Mouse (Mus musculus) hindbrain, embryonic 12.5 days (tissue): ENCODE measurements around the gene Fam234a. TPM values are rescaled to one million over a fixed set of nuclear protein-coding genes. Genes with fewer than 3 reads are reported as not detected.
"Not testable (repeated sequence)": the region's sequence is repeated elsewhere in the genome, so short reads cannot be mapped to it uniquely, and the experiment has no call there.

Experiments
- ATAC-seq: fragments of 200-750 bp; cut with Nextera tagmentation; 2 replicates; pipeline ENCODE4 v1.8.0; 2017; ENCODE audit warnings: moderate TSS enrichment; ENCODE audit not compliant: low FRiP score
- H3K27ac ChIP-seq: fragments of 300-500 bp; sonication (generic); 2 replicates; pipeline ENCODE4 v1.5.1; 2016; ENCODE audit warnings: mild to moderate bottlenecking
- H3K27me3 ChIP-seq: fragments of 300-500 bp; sonication (generic); 2 replicates; pipeline ENCODE4 v1.6.1; 2016; ENCODE audit warnings: mild to moderate bottlenecking
- H3K36me3 ChIP-seq: fragments of 300-500 bp; sonication (generic); 2 replicates; pipeline ENCODE4 v1.6.1; 2016; ENCODE audit warnings: mild to moderate bottlenecking
- H3K4me1 ChIP-seq: fragments of 300-500 bp; sonication (generic); 2 replicates; pipeline ENCODE4 v1.6.1; 2016
- H3K4me2 ChIP-seq: fragments of 300-500 bp; sonication (generic); replicated peaks from 2 replicates; pipeline ENCODE4 v1.6.1; 2016; ENCODE audit warnings: mild to moderate bottlenecking
- H3K4me3 ChIP-seq: fragments of 300-500 bp; sonication (generic); 2 replicates; pipeline ENCODE4 v1.5.1; 2016; ENCODE audit warnings: mild to moderate bottlenecking
- H3K9ac ChIP-seq: fragments of 300-500 bp; sonication (generic); 2 replicates; pipeline ENCODE4 v1.6.1; 2016; ENCODE audit warnings: mild to moderate bottlenecking, moderate library complexity
- H3K9me3 ChIP-seq: fragments of 300-500 bp; sonication (generic); replicated peaks from 2 replicates; pipeline ENCODE4 v1.6.1; 2016; ENCODE audit warnings: mild to moderate bottlenecking
- WGBS: fragments of 180-500 bp; shearing (Covaris S2); methylation state at CpG from one replicate; pipeline ENCODE4 v1.1.7; 2016; 5-methylcytosine and 5-hydroxymethylcytosine counted together
- polyA plus RNA-seq: library from polyadenylated mRNA; unstranded; fragments of >200 nt; fragmentation: Nextera tagmentation; extraction: Ambion mirVana; gene quantifications from 2 replicates; pipeline ENCODE4 v1.2.1, GENCODE M21; 2016

Fam234a gene
- 34.5 and 37.9 TPM in 2 replicates for polyA plus RNA-seq

- 9% methylated on average over 30 of the region's 33 CpGs for WGBS
- Histone ChIP-seq H3K4me3 (peak within 1 kb of the TSS; percentile 75), H3K27ac (peak within 1 kb of the TSS; percentile 72), H3K4me1 (peaks cover 13% of the 10 kb centered on the region), H3K9me3 (no peaks in the 10 kb centered on the region), H3K36me3 (no peaks in the 10 kb centered on the region), H3K4me2 (peak within 1 kb of the TSS; percentile 85), H3K27me3 (no peaks in the 10 kb centered on the region), H3K9ac (peak within 1 kb of the TSS; percentile 72)
- ATAC-seq, result peak; percentile 97
These were observed at the start of gene Fam234a for GRCm38 (mm10) chr17:26244101-26244841. Fam234a (minus strand) TSS chr17:26244242.

DNA sequence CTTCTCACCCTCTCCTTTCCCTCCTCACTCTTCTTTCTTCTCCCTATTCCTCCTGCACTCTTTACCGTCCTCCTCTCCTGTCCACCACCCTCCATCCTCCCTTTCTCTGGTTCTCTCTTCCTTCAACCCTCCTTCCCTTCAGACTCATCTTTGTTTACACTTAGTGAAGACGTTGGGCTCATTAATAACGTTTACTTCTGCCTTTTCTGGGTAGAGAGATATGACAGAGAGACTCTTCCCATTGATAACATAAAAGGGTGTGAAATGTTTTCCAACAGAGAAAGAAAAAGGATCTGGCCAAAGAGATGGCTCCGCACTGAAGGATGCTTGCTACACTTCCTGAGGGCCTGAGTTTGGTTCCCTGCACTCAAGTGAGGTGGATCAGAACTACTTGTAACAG lies 45.4 kb upstream of the Fam234a start:
- no peak overlapping the region for H3K27ac ChIP-seq
- H3K9ac ChIP-seq, result no peak overlapping the region
- H3K36me3 ChIP-seq, result peaks cover 71% of the 10 kb centered on the region
- H3K4me2 ChIP-seq, result no peak overlapping the region
- H3K27me3 ChIP-seq, result no peaks in the 10 kb centered on the region
- 79% methylated on average over 4 of the region's 4 CpGs for whole genome bisulfite sequencing
- H3K4me3 ChIP-seq, result no peak overlapping the region
- H3K4me1 ChIP-seq, result no peaks in the 10 kb centered on the region
- peaks cover 13% of the 10 kb centered on the region for H3K9me3 ChIP-seq
- no peak for ATAC-seq

DNA sequence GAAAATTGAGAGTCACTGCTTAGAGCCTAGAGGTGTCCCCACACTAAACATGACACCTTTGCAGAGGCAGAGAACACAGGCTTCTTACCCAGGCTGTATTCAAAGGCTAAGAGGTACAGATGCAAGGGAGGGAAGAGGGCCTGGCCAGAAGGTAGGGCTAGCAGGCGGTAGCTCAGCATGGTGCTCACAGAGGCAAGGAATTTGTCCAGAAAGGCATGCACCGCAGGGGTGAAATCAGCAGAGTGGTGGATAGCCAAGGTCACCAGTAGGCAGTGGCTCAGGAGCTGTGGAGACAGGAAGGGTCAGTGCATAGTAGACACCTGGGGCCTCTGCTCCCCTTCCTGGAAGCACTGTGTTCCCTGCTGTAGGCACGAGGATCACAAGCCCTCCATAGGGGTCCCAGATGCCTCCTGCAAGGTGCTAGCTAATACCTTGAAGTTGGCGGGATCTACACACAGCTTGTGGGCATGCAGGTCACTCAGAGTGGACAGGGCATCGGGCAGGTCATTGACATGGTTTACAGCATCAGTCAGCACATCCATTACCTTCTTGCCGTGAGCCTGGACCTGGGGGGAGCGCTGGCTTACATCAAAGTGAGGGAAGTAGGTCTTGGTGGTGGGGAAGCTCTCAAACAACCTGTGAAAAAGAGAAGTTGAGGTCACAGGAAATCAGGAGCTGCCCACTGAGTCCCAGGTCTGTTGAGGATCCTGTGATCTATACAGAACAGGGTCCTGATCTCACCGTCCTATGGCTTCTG lies 42.3 kb upstream of the Fam234a start:
- WGBS, result 85% methylated on average over 8 of the region's 8 CpGs
- peaks cover 6% of the 10 kb centered on the region for H3K9me3 ChIP-seq
- H3K27ac ChIP-seq, result no peak overlapping the region
- no peak overlapping the region for H3K4me2 ChIP-seq
- H3K4me1 ChIP-seq, result no peaks in the 10 kb centered on the region
- H3K4me3 ChIP-seq, result no peak overlapping the region
- H3K36me3 ChIP-seq, result peaks cover 96% of the 10 kb centered on the region
- ATAC-seq, result no peak
- no peaks in the 10 kb centered on the region for H3K27me3 ChIP-seq
- no peak overlapping the region for H3K9ac ChIP-seq

GRCm38 (mm10) chr17:26276711-26277110 lies 32.7 kb upstream of the Fam234a start:
- Histone ChIP-seq H3K27me3 (no peaks in the 10 kb centered on the region), H3K4me3 (no peak overlapping the region), H3K27ac (no peak overlapping the region), H3K9me3 (no peaks in the 10 kb centered on the region), H3K4me2 (no peak overlapping the region), H3K9ac (no peak overlapping the region), H3K4me1 (no peaks in the 10 kb centered on the region), H3K36me3 (peaks cover 79% of the 10 kb centered on the region)
- no peak for ATAC-seq
- whole genome bisulfite sequencing, result 97% methylated on average over 4 of the region's 4 CpGs

- Histone ChIP-seq H3K27me3 (no peaks in the 10 kb centered on the region), H3K36me3 (peaks cover 79% of the 10 kb centered on the region), H3K27ac (no peak overlapping the region), H3K4me2 (no peak overlapping the region), H3K9ac (no peak overlapping the region), H3K9me3 (no peaks in the 10 kb centered on the region), H3K4me1 (no peaks in the 10 kb centered on the region), H3K4me3 (no peak overlapping the region)
- WGBS, result 90% methylated on average over 13 of the region's 13 CpGs
- ATAC-seq, result no peak
These were observed 31.9 kb upstream of the Fam234a start for GRCm38 (mm10) chr17:26275933-26276332.

DNA sequence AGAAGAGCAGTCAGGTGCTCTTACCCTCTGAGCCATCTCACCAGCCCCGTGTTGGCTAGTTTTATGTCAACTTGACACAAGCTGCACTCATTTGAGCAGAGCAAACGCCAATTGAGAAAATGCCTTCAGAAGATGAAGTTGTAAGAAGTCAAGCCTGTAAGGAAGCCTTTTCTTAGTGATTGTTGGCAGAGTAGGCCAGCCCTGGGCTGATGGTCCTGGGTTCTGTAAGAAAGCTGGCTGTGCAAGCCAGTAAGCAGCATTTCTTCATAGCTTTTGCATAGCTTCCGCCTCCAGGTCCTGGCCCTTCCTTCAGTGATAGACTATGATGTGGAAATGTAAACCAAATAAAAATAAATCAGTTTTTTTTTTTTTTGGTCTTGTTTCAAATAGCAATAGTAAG lies 28.5 kb upstream of the Fam234a start:
- H3K36me3 ChIP-seq, result peaks cover 76% of the 10 kb centered on the region
- WGBS, result 87% methylated on average over 3 of the region's 3 CpGs
- ATAC-seq, result no peak

DNA sequence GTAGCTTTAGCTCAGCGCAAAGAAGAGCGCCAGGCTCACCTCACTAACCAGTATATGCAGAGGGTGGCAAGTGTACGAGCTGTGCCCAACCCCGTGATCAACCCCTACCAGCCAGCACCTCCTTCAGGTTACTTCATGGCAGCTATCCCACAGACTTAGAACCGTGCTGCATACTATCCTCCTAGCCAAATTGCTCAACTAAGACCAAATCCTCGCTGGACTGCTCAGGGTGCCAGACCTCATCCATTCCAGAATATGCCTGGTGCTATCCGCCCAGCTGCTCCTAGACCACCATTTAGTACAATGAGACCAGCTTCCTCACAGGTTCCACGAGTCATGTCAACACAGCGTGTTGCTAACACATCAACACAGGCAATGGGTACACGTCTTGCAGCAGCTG lies 25.5 kb upstream of the Fam234a start:
- not testable (repeated sequence) for H3K27ac ChIP-seq, ATAC-seq, H3K4me2 ChIP-seq, H3K27me3 ChIP-seq, H3K4me1 ChIP-seq, H3K4me3 ChIP-seq, H3K9me3 ChIP-seq, H3K9ac ChIP-seq
- 96% methylated on average over 10 of the region's 10 CpGs for WGBS
- peaks cover 77% of the 10 kb centered on the region for H3K36me3 ChIP-seq

More for the DNA sequence above, 28.5 kb upstream of the Fam234a start:
- H3K4me1 ChIP-seq, result no peaks in the 10 kb centered on the region
- no peak overlapping the region for H3K27ac ChIP-seq
- H3K4me3 ChIP-seq, result no peak overlapping the region
- H3K9me3 ChIP-seq, result no peaks in the 10 kb centered on the region
- no peak overlapping the region for H3K9ac ChIP-seq
- no peak overlapping the region for H3K4me2 ChIP-seq
- H3K27me3 ChIP-seq, result no peaks in the 10 kb centered on the region

- 81% methylated on average over 1 of the region's 1 CpGs for WGBS
- Histone ChIP-seq H3K9me3 (no peaks in the 10 kb centered on the region), H3K36me3 (peaks cover 81% of the 10 kb centered on the region), H3K27me3 (no peaks in the 10 kb centered on the region), H3K4me1 (no peaks in the 10 kb centered on the region), H3K27ac (no peak overlapping the region), H3K4me3 (no peak overlapping the region), H3K4me2 (no peak overlapping the region), H3K9ac (no peak overlapping the region)
- no peak for ATAC-seq
These were observed 24.8 kb upstream of the Fam234a start for GRCm38 (mm10) chr17:26268851-26269250.

- WGBS, result 89% methylated on average over 3 of the region's 3 CpGs
- ATAC-seq, result no peak
These were observed 18.3 kb upstream of the Fam234a start for GRCm38 (mm10) chr17:26262384-26262783.

GRCm38 (mm10) chr17:26261826-26262225 lies 17.8 kb upstream of the Fam234a start:
- 92% methylated on average over 4 of the region's 4 CpGs for WGBS
- H3K4me3 ChIP-seq, result no peak overlapping the region
- no peaks in the 10 kb centered on the region for H3K27me3 ChIP-seq
- H3K27ac ChIP-seq, result no peak overlapping the region
- no peaks in the 10 kb centered on the region for H3K4me1 ChIP-seq
- peaks cover 77% of the 10 kb centered on the region for H3K36me3 ChIP-seq
- no peaks in the 10 kb centered on the region for H3K9me3 ChIP-seq
- no peak for ATAC-seq
- no peak overlapping the region for H3K9ac ChIP-seq
- H3K4me2 ChIP-seq, result no peak overlapping the region

More at GRCm38 (mm10) chr17:26262384-26262783, 18.3 kb upstream of the Fam234a start:
- Histone ChIP-seq H3K9me3 (no peaks in the 10 kb centered on the region), H3K36me3 (peaks cover 79% of the 10 kb centered on the region), H3K9ac (no peak overlapping the region), H3K4me1 (no peaks in the 10 kb centered on the region), H3K4me3 (no peak overlapping the region), H3K27ac (no peak overlapping the region), H3K27me3 (no peaks in the 10 kb centered on the region), H3K4me2 (no peak overlapping the region)

- no peak overlapping the region for H3K27ac ChIP-seq
- no peak overlapping the region for H3K4me3 ChIP-seq
- peaks cover 14% of the 10 kb centered on the region for H3K4me1 ChIP-seq
- no peak for ATAC-seq
- H3K9ac ChIP-seq, result no peak overlapping the region
- H3K36me3 ChIP-seq, result peaks cover 36% of the 10 kb centered on the region
- H3K9me3 ChIP-seq, result no peaks in the 10 kb centered on the region
- no peak overlapping the region for H3K4me2 ChIP-seq
- WGBS, result 93% methylated on average over 7 of the region's 7 CpGs
- no peaks in the 10 kb centered on the region for H3K27me3 ChIP-seq
These were observed 11.3 kb upstream of the Fam234a start for GRCm38 (mm10) chr17:26255313-26255712.

DNA sequence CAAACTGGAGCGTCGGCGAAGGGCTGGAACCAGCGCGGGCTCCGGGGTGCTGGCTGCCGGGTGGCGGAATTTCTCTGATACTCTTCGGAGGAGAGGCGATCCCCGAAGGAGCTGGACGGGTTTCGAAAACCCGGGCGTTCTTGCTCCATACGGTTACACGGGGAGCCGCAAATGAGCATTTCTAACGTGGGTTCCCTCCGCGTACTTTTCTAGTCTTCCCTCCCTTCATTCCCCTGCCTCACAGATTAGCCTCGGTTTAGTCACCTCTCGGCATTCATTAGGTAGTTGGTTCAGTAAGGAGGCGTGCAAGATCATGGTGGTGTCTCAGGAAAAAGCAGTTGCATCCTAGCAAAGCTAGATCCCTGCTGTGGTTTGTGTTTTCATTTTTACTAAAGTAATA lies 9.4 kb upstream of the Fam234a start:
- Histone ChIP-seq H3K27ac (peak overlapping the region; percentile 97), H3K4me2 (peak overlapping the region; percentile 84), H3K9me3 (no peaks in the 10 kb centered on the region), H3K36me3 (peaks cover 20% of the 10 kb centered on the region), H3K4me1 (peaks cover 14% of the 10 kb centered on the region), H3K27me3 (no peaks in the 10 kb centered on the region), H3K4me3 (peak overlapping the region; percentile 98), H3K9ac (peak overlapping the region; percentile 93)
- ATAC-seq, result no peak
- WGBS, result 0% methylated on average over 24 of the region's 24 CpGs
